Comparison of ENCODE assay signal across 27 mouse cellular contexts in the genomic region with DNA sequence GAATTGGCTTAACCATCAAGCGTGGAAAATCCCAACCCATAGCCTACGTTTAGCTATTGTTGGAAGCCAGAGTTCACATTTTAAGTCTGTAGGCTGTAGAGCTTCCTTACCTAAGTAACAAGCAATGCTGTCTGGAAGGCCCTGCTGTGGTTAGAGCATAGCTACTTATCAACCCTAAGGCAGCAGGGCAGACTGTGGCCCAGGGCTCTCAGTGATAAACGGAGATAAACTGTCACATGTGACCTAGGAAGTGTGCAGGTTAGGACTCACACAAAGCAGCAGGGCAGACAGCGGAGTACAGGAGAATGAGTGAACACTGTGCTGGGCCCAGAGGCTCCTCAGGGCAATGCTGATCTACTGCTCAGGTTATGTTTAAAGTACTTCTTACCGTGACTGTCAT. TPM values are rescaled to one million over a fixed set of nuclear protein-coding genes. Genes with fewer than 3 reads are reported as not detected.
A peak's percentile ranks its signal among the peaks of the same experiment; 100 is the strongest.
DNase-seq lines count a peak whose midpoint lies in the region; ATAC-seq and TF ChIP-seq lines count a peak whose summit lies in the region.
"Had no signal": no experiment of that assay in that cellular context is flagged by ENCODE, and none has a peak within 500 bp of the region (broad histone marks: within the 10 kb centered on the region; RNA-seq: fewer than 3 reads in every experiment).

No protein-coding gene starts in this region.

- H3K4me2 ChIP-seq in liver, embryonic 11.5 days = peak overlapping the region; percentile 0
- no peak overlapping the region for H3K4me2 ChIP-seq in liver, postnatal 0 days (ENCODE audit: low read depth, low read length)
- H3K4me2 ChIP-seq in hindbrain, embryonic 13.5 days = no peak overlapping the region
- H3K4me2 ChIP-seq: embryonic facial prominence, embryonic 15.5 days; midbrain, embryonic 12.5 days had no signal

- no peaks in the 10 kb centered on the region; the same call in 1 of the 2 replicates for H3K9me3 ChIP-seq in liver, embryonic 11.5 days (ENCODE audit: control insufficient read depth, low read length)
- H3K9me3 ChIP-seq in liver, postnatal 0 days (ENCODE audit: low read length) = no peaks in the 10 kb centered on the region
- no peaks in the 10 kb centered on the region for H3K9me3 ChIP-seq in hindbrain, embryonic 13.5 days
- H3K9me3 ChIP-seq: embryonic facial prominence, embryonic 15.5 days; heart, embryonic 10.5 days; limb, embryonic 10.5 days; midbrain, embryonic 12.5 days had no signal

- H3K27ac ChIP-seq in liver, embryonic 11.5 days (ENCODE audit: low read depth, low read length) = no peak overlapping the region; the same call in 1 of the 2 replicates
- no peak overlapping the region for H3K27ac ChIP-seq in liver, postnatal 0 days (ENCODE audit: low read depth)
- no peak overlapping the region for H3K27ac ChIP-seq in hindbrain, embryonic 13.5 days
- H3K27ac ChIP-seq: embryonic facial prominence, embryonic 15.5 days; heart, embryonic 10.5 days; hindbrain, postnatal 0 days; kidney, postnatal 0 days; limb, embryonic 10.5 days; macrophage; midbrain, embryonic 12.5 days had no signal

- WGBS in liver, embryonic 11.5 days = 50% methylated on average over 5 of the region's 5 CpGs
- 57% methylated on average over 5 of the region's 5 CpGs for WGBS in liver, postnatal 0 days (ENCODE audit: insufficient replicate concordance)
- 93% methylated on average over 5 of the region's 5 CpGs for WGBS in hindbrain, embryonic 13.5 days

- no peaks in the 10 kb centered on the region for H3K36me3 ChIP-seq in liver, embryonic 11.5 days (ENCODE audit: control insufficient read depth, insufficient read depth, low read length)
- no peaks in the 10 kb centered on the region for H3K36me3 ChIP-seq in liver, postnatal 0 days (replicated peaks; ENCODE audit: insufficient read depth, low read length)
- H3K36me3 ChIP-seq in hindbrain, embryonic 13.5 days = no peaks in the 10 kb centered on the region
- H3K36me3 ChIP-seq: embryonic facial prominence, embryonic 15.5 days; heart, embryonic 10.5 days; limb, embryonic 10.5 days; midbrain, embryonic 12.5 days had no signal

- H3K4me1 ChIP-seq in liver, embryonic 11.5 days (replicated peaks; ENCODE audit: control insufficient read depth, insufficient read depth, low read length) = peaks cover 15% of the 10 kb centered on the region
- no peaks in the 10 kb centered on the region for H3K4me1 ChIP-seq in liver, postnatal 0 days (ENCODE audit: insufficient read depth)
- no peaks in the 10 kb centered on the region for H3K4me1 ChIP-seq in hindbrain, embryonic 13.5 days (replicated peaks)
- H3K4me1 ChIP-seq: embryonic facial prominence, embryonic 15.5 days; limb, embryonic 10.5 days; midbrain, embryonic 12.5 days had no signal

- no peaks in the 10 kb centered on the region for H3K27me3 ChIP-seq in liver, embryonic 11.5 days (replicated peaks; ENCODE audit: control insufficient read depth, insufficient read depth, low read length)
- no peaks in the 10 kb centered on the region for H3K27me3 ChIP-seq in liver, postnatal 0 days (ENCODE audit: insufficient read depth, low read length)
- H3K27me3 ChIP-seq in hindbrain, embryonic 13.5 days = no peaks in the 10 kb centered on the region
- H3K27me3 ChIP-seq: embryonic facial prominence, embryonic 15.5 days; midbrain, embryonic 12.5 days had no signal

- peak; percentile 74 for DNase-seq in heart, adult 11 months
- no peak for DNase-seq in heart, postnatal 25 days (ENCODE audit: low spot score)
- peak; percentile 76 for DNase-seq in MEL-GATA-1-ER (ENCODE audit: extremely low read depth, low read depth)
- DNase-seq in liver, embryonic 11.5 days (ENCODE audit: low spot score) = no peak
- DNase-seq in liver, postnatal 0 days = peak; percentile 16
- no peak for DNase-seq in embryo, embryonic 9.5 days (ENCODE audit: extremely low spot score)
- DNase-seq in cerebellum, adult 9-11 months = no peak
- DNase-seq: adrenal gland, adult 8-10 months; cerebellum, adult 9-10 months; kidney, adult 11 months; right cerebral cortex, postnatal 14 days; thymus, postnatal 14 days had no signal

- TF ChIP-seq EP300 in liver, postnatal 0 days (IDR thresholded peaks at IDR 0.05; ENCODE audit: low read depth) = peak; percentile 74

- ATAC-seq in liver, embryonic 11.5 days (replicated peaks; ENCODE audit: low FRiP score) = peak; percentile 99
- ATAC-seq in liver, postnatal 0 days = peak; percentile 88
- no peak for ATAC-seq in hindbrain, embryonic 13.5 days (ENCODE audit: low FRiP score)
- ATAC-seq: activated CD4-positive, CD25-positive, alpha-beta regulatory T cell, adult 4 months; CD4-positive, CD25-positive, alpha-beta regulatory T cell, adult 4 months; forebrain, embryonic 14.5 days; hindbrain, postnatal 0 days; lung, postnatal 0 days had no signal

- no peak overlapping the region for H3K9ac ChIP-seq in liver, embryonic 11.5 days (ENCODE audit: low read depth, low read length)
- H3K9ac ChIP-seq in liver, postnatal 0 days (replicated peaks) = no peak overlapping the region
- H3K9ac ChIP-seq in hindbrain, embryonic 13.5 days = no peak overlapping the region
- H3K9ac ChIP-seq: embryonic facial prominence, embryonic 15.5 days; midbrain, embryonic 12.5 days had no signal

- intact Hi-C loops in heart, postnatal 25 days (cut with DNase I) = no loop called here

- no peak for TF ChIP-seq CTCF in liver, postnatal 0 days (IDR thresholded peaks at IDR 0.05; ENCODE audit: low read depth)

- no peak overlapping the region for H3K4me3 ChIP-seq in liver, embryonic 11.5 days (ENCODE audit: low read depth, low read length)
- H3K4me3 ChIP-seq in liver, postnatal 0 days (ENCODE audit: low read depth, low read length) = no peak overlapping the region
- H3K4me3 ChIP-seq in hindbrain, embryonic 13.5 days = no peak overlapping the region
- H3K4me3 ChIP-seq: embryonic facial prominence, embryonic 15.5 days; heart, embryonic 10.5 days; limb, embryonic 10.5 days; midbrain, embryonic 12.5 days had no signal

RNA-seq across cellular contexts. Expression of a gene that starts 28.5 kb away (rescaled TPM):
- 100 to 1,000 TPM; 211 to 227 TPM for total RNA-seq in heart, postnatal 25 days (2021)
- 0.16 TPM in 1 of 2 replicates, not detected in the other for polyA plus RNA-seq in liver, embryonic 11.5 days (2014; fragmentation: Nextera tagmentation; extraction: Ambion mirVana)
- polyA plus RNA-seq in liver, postnatal 0 days (2015; fragmentation: Nextera tagmentation; extraction: Ambion mirVana) = 0.85 TPM in 1 of 2 replicates, not detected in the other
- polyA plus RNA-seq in hindbrain, embryonic 13.5 days (2015; fragmentation: Nextera tagmentation; extraction: Ambion mirVana) = 0.16 and 0.19 TPM in 2 replicates
- total RNA-seq: hematopoietic stem cell, adult 5-6 weeks; monocyte, adult 5-6 weeks had no signal
- polyA plus RNA-seq: activated CD4-positive, CD25-positive, alpha-beta regulatory T cell, adult 4 months; CD4-positive, CD25-positive, alpha-beta regulatory T cell, adult 4 months; liver, adult 2 months; macrophage; midbrain, embryonic 12.5 days had no signal

Comparison
In these comparisons a context has a peak if more than half of its experiments do, and no peak if none do; other contexts are left out.
1. DNase-seq: peak in heart, adult 11 months (single experiment), MEL-GATA-1-ER (single experiment) and liver, postnatal 0 days (single experiment); none in heart, postnatal 25 days (single experiment), liver, embryonic 11.5 days (single experiment), embryo, embryonic 9.5 days (single experiment) and cerebellum, adult 9-11 months (single experiment).